Mouse (Mus musculus): ENCODE results near the gene Uggt1.

GRCm38 (mm10) chr1:36244058-36244827 lies at the start of gene Uggt1:
- no peak for TF ChIP-seq CTCF (IDR thresholded peaks at IDR 0.05)
- TF ChIP-seq EP300 (IDR thresholded peaks at IDR 0.05), result no peak

Data from lung, postnatal 0 days (tissue).